Mouse (Mus musculus): ENCODE measurements around the gene Setd3.

The Setd3 gene

GRCm38 (mm10) chr12:108200094-108200493, 21.0 kb upstream of the Setd3 start:
- no peak for DNase-seq

DNA sequence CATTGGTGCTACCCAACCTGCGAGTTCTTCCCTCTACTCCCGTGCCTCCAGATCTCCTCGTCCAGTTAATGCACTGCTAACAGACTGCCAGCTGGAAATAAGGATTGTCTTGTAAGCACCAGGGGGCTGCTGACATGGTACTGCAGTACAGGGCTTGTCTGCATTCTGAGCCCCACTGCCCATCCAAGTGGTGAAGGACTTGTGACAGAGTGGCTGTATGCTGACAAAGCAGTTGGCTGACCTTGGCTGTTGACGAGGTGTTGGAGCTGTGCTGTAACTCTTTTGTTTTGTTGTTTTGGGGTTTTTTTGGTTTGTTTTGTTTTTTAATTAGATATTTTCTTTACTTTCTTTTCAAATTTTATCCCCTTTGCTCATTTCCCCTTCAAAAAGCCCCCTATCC, 19.3 kb upstream of the Setd3 start:
- DNase-seq: no peak

GRCm38 (mm10) chr12:108195761-108196160, 16.6 kb upstream of the Setd3 start:
- no peak for DNase-seq

GRCm38 (mm10) chr12:108193878-108194277, 14.8 kb upstream of the Setd3 start:
- no peak for DNase-seq

DNA sequence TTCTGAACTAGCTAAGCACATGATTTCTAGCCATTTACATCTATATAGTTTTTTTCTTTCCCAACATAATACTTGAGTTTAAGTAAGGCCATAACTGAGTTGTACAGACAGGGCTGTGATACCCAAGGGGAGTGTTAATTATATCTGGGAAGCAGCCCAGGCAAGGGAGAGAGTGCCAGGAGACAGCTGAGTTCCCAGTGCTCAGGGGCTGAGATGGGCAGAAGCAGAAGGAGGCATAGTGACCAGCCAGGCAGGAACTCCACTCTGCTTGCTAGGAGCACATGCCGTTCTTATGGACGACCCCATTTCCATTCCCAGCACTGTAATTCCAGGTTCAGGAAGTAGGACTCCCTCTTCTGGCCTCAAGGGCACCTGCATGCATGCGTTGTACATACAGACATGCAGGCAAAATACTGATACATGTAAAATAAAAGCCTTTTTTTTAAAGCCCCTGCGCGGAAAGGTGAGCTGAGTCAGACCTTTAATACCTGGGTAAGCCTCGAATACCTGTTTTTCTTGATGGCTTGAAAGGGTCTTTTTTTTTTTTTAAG, 8.5 kb upstream of the Setd3 start:
- DNase-seq: no peak

GRCm38 (mm10) chr12:108181716-108182115, 2.6 kb upstream of the Setd3 start:
- no peak for DNase-seq

DNA sequence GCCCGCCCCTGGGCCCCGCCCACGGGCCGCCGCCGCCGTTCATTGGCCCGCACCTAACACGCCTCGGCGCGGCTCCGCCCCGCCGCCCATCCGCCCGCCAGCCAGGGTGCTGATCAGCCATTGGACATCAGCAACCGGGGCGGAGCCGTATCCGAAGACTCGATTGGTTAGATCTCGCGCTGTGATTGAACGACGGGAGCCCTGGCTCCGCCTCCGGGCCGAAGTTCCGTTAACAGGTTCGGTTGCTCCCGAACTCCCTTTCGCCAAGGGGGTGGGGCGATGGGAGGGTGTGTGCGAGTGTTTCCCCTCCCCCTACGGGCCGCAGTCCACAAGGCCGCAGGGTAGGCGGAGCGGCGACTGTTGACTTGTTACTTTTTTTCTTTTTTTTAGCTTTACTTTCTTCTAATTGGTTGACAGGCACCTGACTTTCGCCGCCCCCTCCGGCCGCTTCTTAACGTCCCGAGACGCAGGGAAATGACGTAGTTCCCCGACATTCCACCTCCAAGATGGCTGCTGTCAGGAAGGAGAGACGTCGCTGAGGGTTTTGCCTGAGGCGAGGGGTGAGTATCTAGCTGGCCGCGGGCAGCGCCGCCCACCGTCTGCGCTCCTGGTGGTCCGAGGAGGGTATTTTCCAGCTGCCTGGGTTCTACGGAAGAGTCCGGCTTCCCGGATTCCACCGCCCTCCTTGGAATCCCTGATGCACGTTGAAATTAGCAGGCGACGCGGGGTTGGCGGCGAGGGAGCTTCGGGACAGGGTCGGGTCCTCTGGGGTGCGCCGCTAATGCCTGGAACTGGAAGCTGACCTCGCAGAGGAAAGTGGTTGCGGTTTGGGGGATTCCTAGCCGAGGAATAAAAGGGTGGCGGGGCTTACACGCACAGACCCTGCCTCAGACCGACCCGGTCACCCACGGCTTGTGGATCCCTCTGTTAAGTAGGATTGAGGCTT, 480 bp upstream of the Setd3 start, which contains the start of gene Ccnk:
TSS of gene Ccnk (plus strand) at position 259 of the 946 bp plus-strand sequence.
- peak; percentile 100 for DNase-seq

- DNase-seq: peak; percentile 75
Observed at GRCm38 (mm10) chr12:108178331-108179245, 526 bp downstream of the Setd3 start.

DNA sequence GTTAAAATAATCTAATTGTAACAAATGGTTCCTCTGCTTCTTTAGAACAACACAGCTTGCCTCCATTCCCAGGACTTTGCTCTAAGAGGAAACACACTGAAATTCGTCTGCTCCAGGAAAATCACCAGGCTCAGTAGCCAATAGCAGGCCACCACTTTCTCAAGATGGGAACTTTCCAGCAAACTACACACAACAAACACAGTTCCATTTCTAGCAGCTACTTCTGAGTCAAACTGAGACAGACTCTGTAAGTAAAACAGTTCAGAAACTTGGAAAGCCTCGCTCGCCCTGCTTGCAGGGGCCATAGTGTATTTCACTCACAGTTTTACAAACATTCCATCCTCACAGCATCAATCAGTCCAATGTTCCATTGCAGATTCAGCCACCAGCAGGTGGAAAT, 2.7 kb downstream of the Setd3 start:
- DNase-seq: no peak

- no peak for DNase-seq
Observed at GRCm38 (mm10) chr12:108174606-108175505, 4.3 kb downstream of the Setd3 start.

DNA sequence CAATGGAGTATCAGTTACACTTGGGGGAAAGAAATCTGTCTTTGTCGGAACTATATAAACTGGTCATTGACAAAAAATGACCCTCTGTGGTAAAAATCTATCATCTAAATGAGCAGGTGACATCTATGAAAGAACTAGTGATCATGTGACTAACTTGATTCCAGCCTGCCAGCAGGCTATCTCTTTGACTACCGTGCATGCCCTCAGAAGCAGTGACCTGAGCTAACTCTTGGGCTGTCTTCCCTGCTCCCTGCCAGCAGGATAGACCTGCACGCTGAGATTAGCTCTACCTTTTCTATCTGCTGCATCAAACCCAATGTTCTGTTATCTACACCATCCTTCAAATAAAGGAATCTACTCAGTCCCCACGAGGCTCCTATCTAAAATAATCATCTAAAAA, 6.5 kb downstream of the Setd3 start:
- no peak for DNase-seq

DNA sequence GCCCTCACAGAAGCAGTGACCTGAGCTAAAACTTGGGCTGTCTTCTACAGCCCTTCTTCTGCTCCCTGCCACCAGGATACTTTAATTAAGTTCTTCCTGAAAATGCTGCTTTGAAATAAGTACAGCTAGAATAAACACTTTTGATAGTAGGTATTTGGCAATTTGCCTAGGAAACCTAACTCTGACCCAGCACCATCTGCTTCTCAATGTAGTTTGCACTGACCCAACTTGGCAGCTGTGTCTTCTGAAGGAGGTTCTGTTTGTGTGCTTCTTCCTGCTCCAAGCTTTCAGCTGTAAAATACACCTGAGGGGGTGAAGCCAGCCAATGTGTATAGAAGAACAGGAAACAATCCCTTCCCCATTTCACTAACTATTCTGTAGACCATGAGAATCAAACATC, 7.8 kb downstream of the Setd3 start:
- DNase-seq: no peak

DNA sequence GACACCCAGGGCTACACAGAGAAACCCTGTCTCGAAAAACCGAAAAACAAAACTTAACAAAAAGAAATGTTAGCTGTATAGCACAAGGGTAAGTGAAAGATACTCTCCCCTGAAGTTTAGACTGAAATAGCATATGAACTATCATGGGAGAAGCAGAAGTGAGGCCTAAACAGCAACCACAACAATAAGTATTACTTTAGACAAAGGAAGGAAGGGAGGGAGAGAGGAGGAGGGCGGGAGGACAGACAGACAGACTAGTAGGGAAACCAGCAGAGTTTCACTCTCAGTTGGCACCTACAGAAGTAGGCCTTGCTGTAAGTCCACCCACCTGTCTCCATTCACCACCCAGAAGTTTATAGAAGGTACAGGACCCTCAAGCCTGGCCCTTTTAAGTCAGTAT, 8.6 kb downstream of the Setd3 start:
- DNase-seq: no peak

GRCm38 (mm10) chr12:108168909-108169308, 10.2 kb downstream of the Setd3 start:
- no peak for DNase-seq

- DNase-seq: no peak
Observed at GRCm38 (mm10) chr12:108163706-108164105, 15.4 kb downstream of the Setd3 start.

- DNase-seq: no peak
Observed at GRCm38 (mm10) chr12:108162036-108162435, 17.1 kb downstream of the Setd3 start.

- DNase-seq: no peak
Observed at GRCm38 (mm10) chr12:108159863-108160262, 19.3 kb downstream of the Setd3 start.

GRCm38 (mm10) chr12:108152743-108153142, 26.4 kb downstream of the Setd3 start:
- no peak for DNase-seq

- no peak for DNase-seq
Observed at GRCm38 (mm10) chr12:108149764-108150163, 29.4 kb downstream of the Setd3 start.

DNA sequence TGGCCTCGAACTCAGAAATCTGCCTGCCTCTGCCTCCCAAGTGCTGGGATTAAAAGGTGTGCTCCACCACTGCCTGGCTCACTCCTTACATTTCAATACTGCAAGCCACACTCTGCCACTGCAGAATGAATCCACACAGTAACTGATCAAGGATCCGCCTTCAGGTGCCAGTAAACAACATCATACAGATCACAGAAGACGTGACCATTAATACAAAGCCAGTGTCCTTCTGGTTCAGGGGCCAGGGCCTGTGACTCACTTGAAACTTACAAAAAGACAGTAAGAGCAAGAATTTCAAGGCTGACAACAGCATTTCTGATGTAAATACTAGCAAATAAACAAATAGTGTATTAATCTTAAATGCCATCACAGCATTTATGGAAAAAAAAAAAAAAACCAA, 33.9 kb downstream of the Setd3 start:
- DNase-seq: no peak

DNA sequence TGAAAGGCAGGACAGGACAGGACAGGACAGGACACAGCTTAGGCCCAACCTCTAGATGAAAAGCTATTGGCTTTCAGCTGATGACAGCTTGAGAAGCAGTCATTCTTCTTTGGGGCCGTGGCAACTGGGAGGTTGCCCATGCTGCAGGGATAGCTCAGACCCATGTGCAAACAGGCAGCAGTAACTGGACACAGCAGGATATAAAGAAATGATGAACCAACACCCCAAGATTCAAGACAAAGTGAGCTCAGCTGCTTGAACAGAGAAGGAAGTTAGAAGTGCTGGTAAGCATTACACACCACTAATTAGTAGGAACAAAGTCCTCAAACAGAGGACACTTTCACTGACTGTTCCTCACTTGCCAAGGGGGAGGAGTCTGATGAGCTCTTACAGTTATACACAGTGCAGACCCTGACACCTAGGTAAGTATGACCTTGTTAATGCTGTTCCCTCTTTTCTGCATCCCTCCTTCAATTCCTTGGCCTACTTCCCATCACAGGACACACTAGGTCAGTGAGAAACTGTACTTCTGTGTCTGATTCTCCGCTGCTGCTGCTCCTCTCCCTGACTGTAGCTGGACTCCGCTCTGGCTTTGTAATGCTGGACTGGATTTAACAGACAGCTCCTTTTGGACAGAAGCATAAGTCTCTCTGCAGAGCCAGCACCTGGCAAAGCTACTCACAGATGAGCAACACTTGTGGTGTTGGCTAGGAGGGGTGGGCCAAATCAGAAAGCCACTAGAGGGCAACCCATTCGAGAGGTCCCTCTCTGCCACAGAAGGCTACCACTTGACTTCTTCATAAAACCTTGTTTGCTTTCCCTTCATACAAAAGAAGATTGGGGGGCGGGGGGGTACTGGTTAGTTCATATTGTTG, 35.3 kb downstream of the Setd3 start:
- no peak for DNase-seq

Measured in cerebellum, adult 11-12 months (tissue).